Mouse (Mus musculus): Measurements from ENCODE around the gene Zfp217.
"Not testable (repeated sequence)": the region's sequence is repeated elsewhere in the genome, so short reads cannot be mapped to it uniquely, and the experiment has no call there.

The Zfp217 gene

DNA sequence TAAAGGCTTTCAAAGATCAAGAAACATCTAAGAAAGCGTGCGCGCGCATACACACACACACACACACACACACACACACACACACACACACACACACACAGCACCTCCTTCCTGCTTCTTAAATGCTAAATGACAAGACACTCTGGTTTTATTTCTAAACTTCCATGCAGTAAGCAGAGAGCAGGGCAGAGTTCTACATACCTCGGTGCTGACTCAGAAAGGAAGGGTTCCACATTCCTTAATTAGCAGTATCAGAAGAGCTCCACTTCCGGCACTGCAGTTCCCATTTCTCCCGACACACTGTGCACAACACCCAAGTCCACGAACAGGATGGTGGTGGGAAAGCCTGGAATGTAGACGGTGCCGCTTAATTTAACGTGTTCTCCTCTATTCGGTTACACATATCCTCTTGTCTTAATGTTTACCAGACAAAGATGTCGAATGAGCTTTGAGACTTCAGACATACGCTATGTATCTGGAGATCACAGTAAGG is at the start of gene Zfp217:
TSS of gene Zfp217 (minus strand) at position 443 of the 493 bp plus-strand sequence.
- DNase-seq, result no peak

- no peak for DNase-seq
These were observed 47.7 kb upstream of the Zfp217 start for GRCm38 (mm10) chr2:170195542-170196089.

DNA sequence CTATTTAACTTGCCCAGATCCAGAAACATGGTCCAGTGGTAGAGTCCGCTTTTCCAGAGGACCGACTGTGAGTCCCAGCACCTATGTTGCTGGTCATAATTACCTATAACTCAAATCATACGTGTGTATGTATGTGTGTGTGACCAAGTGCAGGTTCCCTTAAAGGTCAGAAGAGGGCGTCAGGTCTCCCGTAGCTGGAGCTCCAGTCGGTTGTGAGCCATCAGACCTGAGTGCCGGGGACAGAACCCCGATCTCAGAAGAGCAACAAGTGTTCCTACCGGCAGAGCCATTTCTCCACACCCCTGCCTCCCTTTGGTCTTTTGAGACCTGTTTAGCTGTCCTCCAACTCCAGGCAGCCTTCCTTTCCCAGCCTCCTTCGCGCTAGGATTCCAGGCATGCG is 46.9 kb upstream of the Zfp217 start:
- DNase-seq, result no peak

DNA sequence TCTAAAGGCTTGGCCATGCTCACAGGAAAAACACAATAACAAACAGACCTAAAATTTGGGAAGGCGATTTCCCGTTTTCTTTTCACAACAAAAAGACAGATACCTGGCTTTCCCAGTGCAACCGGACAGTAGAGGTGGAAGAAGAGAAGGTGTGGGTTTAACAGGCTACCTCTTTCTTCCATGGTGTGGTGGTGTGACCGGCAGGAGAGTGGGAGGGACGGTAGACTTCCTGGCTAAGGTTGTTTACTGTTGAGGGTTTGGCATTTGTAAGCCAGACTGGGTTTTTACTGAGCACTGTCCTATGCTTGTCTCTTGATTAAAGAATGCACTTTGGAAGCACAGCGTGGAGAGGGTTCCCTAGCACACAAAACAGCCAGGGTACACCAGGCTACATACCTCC is 45.9 kb upstream of the Zfp217 start:
- no peak for DNase-seq

DNA sequence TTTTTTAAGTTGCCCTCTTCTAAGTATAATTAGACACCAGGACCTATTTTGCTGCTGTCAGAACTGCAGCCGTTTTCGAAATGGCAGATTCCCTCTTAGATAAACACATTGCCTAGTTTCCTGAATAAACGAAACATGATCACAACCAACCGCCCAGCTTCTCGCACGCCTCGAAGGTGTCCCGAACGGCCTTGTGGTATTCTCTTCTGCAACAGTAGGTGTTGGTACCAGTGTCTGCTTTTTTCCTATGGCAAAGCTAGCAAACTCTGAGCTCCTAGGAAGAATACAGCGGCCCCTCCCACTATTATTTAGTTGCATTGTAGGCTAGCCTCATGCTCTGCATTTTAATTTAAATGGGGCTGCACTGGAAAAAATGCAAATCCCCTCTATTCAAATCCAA is 45.3 kb upstream of the Zfp217 start:
- no peak for DNase-seq

- no peak for DNase-seq
These were observed 44.8 kb upstream of the Zfp217 start for GRCm38 (mm10) chr2:170192731-170193149.

DNA sequence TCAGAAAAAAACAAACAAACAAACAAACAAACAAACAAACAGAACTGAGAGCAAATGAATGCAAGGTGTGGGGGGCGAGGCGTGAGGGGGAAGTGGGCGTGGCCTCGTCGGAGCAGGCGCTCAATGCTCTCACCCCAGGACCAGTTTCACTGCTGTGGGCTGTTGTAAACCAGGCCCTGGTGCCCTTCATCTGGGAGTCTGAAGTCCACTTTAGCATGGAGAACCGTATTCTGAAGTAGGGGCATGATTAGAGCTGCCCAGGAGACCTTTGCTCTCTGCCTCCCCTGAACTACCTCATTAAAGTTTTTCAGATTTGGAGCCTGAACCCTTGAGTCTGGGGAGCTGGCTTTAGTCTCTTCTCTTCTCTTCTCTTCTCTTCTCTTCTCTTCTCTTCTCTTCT is 40.8 kb upstream of the Zfp217 start:
- DNase-seq, result no peak

- no peak for DNase-seq
These were observed 37.4 kb upstream of the Zfp217 start for GRCm38 (mm10) chr2:170185137-170185837.

DNA sequence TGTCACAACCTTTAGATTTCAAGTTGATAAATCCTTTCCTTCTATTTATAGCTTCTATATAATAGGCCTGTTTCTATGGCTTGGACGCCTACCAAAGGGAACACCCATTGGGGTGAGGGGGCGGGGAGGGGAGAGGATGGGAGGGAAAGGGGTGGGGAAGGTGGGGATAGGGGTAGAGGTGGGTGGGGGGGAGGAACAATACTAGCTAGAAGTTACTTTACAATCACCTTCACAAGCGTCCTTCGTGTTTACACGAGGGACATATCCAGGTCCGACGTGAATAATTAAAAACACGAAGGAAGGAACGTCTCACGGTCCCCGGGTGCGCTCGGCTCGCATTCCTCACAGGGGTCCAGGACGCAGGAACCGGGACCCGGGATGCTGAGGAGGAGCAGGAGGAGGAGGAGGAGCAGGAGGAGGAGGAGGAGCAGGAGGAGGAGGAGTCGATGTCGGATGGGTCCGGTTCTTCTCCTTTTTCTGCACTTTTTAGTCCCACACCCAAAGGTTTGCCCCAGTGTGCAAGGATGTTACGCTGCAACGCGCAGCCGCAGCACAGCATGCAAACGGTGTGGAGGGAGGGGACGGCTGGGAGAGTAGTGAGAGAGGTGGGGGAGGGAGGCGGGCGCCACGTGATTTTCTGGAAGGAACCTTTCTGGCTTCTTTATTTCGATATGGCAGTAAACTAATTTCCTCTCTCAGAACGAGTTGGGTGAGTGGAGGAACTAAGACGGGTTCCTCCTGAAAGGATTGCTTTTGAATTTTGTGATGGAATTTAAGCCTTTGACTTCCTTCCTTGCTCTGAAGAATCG is 36.5 kb upstream of the Zfp217 start:
- DNase-seq, result no peak

DNA sequence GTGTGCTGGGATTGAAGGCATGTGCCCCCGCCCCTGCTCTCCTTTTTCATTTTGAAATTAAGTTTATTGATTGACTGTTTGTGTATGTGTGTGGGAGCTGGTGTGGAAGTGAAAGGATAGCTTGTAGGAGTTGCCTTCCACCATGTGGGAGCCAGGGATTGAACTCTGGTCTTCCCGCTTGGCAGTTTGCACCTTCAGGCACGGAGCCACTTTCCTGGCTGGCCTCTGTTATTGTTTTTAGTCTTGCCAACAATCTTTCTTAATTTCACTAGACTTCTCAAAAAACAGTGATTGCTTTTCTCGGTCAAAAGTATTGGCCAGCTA is 35.9 kb upstream of the Zfp217 start:
- no peak for DNase-seq

DNA sequence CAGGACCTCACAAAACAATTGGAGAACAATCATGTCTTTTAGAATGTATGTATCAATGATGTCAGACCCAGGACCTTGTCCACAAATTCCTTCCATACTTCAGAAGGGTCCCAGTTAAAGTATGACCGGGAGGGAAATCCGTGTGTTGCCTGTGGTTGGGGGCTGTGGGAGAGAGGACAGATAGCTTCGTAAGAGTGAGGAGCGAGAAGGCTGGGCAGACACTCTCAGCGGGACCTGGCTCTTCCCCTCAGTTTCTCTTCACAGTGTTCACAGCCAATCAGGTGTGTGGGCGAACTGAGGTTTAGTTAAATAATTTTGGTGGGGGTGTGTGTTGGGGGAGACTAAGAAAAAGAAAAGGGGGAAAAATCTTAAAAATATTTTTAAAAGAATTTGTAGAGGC is 34.0 kb upstream of the Zfp217 start:
- no peak for DNase-seq

DNA sequence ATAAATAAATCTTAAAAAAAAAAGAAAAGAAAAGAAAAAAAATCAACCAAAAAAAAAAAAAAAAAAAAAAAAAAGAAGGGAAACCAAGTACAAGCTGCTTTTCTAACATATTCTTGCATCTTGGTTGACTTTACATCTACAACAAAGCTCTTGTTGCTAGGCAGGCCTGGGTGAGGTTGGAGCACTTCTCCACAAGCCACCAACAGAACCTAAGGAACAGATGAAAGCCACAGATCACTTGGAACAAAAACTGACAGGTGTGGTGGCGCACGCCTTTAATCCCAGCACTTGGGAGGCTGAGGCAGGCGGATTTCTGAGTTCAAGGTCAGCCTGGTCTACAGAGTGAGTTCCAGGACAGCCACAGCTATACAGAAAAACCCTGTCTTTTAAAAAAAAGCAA is 32.9 kb upstream of the Zfp217 start:
- not testable (repeated sequence) for DNase-seq

GRCm38 (mm10) chr2:170179317-170179716 is 31.4 kb upstream of the Zfp217 start:
- no peak for DNase-seq

DNA sequence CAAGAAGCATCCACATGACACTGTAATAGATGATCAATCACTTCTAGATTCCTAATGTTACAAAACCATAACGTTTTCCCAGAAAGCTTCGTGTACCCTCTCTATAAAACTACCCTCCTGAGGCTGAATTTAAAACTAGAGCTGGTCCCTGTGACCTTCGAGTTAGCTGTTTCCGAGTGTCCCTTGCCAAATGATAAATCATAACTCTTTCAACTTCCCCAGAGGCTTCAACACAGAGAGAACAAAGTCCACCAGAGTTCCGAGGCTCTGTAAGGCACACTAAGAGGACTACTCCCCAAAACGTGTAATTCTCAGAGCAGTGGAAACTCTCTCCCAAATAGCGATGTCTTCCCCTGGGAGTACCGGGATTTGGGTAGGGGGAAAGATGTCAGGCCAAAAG is 29.4 kb upstream of the Zfp217 start:
- DNase-seq, result no peak

DNA sequence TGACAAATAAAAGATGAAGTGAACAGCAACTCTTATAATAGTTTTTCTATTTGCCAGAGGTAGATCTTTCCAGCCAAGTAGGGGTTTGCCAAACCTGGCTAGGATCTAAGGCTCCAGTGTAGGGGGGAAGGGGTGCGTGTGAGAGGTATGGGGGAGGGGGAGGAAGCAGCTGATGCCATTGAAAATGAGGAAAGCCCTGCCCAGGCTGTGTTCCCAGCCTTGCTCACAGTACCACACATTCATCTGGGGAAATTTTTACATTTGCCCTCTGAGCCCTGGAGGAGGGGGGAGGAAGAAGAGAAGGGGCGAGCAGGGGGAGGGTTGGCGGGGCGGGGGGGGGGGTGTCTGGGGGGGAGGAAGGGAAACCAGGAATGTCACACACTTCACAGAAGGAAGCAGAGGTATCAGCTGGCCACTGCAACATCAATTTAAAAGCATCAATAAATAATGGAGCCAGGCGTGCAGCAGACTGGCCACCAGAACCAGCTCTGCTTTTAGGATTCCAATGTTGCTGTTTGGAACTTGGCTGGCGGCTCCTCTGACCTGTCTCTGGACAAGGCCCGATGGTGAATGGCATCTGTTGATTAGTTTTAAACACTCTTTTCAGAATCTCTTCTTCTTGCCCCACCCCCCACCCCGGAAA is 28.5 kb upstream of the Zfp217 start:
- no peak for DNase-seq

DNA sequence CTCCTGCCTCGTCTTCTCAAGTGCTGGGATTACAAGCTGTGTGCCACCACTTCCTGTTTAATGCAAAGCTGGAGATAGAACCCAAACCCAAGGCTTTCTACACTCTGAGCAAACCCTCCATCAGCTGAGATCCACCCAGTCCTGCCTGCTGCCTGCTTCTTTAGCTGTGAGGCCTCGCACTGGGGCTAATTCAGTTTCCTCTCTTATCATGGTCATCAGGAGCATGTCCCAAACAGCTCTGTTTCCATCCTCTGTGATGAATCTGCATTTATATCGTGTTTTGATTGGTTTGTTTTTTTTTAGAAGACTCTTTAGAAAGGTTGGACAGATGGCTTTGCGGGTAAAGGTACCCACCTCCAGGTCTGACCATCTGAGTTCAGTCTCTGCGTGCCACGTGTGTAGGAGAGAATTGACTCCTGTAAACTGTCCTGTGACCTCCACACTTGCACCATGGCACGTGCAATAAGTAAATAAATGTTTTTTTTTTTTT is 27.8 kb upstream of the Zfp217 start:
- DNase-seq, result no peak

- DNase-seq, result no peak
These were observed 27.3 kb upstream of the Zfp217 start for GRCm38 (mm10) chr2:170175190-170175589.

GRCm38 (mm10) chr2:170169062-170169461 is 21.2 kb upstream of the Zfp217 start:
- DNase-seq, result no peak

- DNase-seq, result no peak
These were observed 17.7 kb upstream of the Zfp217 start for GRCm38 (mm10) chr2:170165649-170166048.

GRCm38 (mm10) chr2:170163671-170164462 is 16.0 kb upstream of the Zfp217 start:
- no peak for DNase-seq

GRCm38 (mm10) chr2:170159795-170160568 is 12.1 kb upstream of the Zfp217 start:
- no peak for DNase-seq

GRCm38 (mm10) chr2:170158987-170159386 is 11.1 kb upstream of the Zfp217 start:
- DNase-seq, result no peak
